Mouse (Mus musculus) thymus, adult 2 months (tissue): ENCODE results near the gene Prpf6.

Source experiments
- CTCF ChIP-seq: fragments of 200-500 bp; IDR thresholded peaks from 2 replicates; pipeline ENCODE4 v1.5.1; 2012; ENCODE audit warnings: mild to moderate bottlenecking, control low read depth, low read length, moderate library complexity, borderline replicate concordance; ENCODE audit not compliant: control insufficient read depth, poor library complexity, insufficient read depth; ENCODE audit errors: extremely low read depth
- POLR2A ChIP-seq: fragments of 200-500 bp; IDR thresholded peaks from 2 replicates; pipeline ENCODE4 v1.6.1; 2012; ENCODE audit warnings: mild to moderate bottlenecking, low read length, control low read depth, moderate library complexity; ENCODE audit not compliant: control insufficient read depth, poor library complexity, insufficient read depth; ENCODE audit errors: extremely low read depth

DNA sequence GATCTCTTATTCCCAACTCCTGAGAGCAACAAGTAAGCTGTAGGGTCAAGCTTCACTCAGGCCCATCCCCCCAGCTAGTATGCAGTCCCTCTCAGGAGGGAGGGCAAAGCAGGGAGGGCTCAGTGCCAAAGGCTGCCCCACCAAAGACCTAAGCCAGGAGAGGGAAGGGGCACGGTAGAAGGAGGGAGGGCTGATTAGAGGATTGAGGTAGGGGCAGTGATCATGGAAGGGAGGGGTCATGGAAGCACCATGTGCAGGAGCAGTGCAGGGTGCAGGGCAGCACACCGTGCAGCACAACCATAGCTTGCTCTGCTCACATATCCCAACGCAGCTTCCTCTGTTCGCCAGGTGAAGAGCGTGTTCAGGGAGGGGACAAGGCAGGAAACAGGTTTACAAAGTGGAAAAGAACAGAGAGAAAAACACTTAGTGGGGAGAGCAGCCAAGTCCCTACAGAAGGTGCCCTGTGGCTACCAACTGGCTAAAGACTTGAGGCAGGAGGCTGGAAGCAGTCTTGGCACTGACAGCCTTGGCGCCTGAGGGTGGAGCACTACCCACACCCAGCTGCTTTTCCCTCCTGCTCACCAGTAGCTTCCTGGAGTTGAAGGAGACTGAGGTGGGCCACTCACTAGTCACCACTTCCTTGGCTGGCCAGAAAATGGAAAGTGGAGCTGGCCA, 20.6 kb upstream of the Prpf6 start:
- no peak for TF ChIP-seq POLR2A
- no peak for TF ChIP-seq CTCF
